Comparison of ENCODE assay signal across 1 mouse cellular context in genomic region chr11:120565114-120565513, GRCm38 (mm10).
TF ChIP-seq lines count a peak whose summit lies in the region.

No protein-coding gene starts in this region.

TF ChIP-seq in MEL, 35 proteins besides CTCF, POLR2A, EP300 and RAD21:
- TF ChIP-seq MEF2A (IDR thresholded peaks at IDR 0.05; ENCODE audit: extremely low read depth, insufficient replicate concordance, low read depth, low read length, poor library complexity, severe bottlenecking) (no peak), MAFK (IDR thresholded peaks at IDR 0.05; ENCODE audit: borderline replicate concordance, low read depth, low read length) (peak; percentile 91)
